Mouse (Mus musculus) urinary bladder, postnatal 25 days (tissue): ENCODE measurements around the gene Tbc1d24.

Experiments
- DNase-seq: peaks from one replicate; pipeline ENCODE4 v3.0.0; 2022; ENCODE audit warnings: low spot score

Gene Tbc1d24

GRCm38 (mm10) chr17:24209916-24210240 lies 4.5 kb upstream of the Tbc1d24 start:
- DNase-seq, result no peak

GRCm38 (mm10) chr17:24209043-24209915 lies 3.9 kb upstream of the Tbc1d24 start, which contains the start of gene Ntn3:
Ntn3 (minus strand) TSS chr17:24209531.
- DNase-seq, result peak; percentile 37

GRCm38 (mm10) chr17:24208641-24209042 lies 3.3 kb upstream of the Tbc1d24 start:
- DNase-seq, result no peak

GRCm38 (mm10) chr17:24207768-24208640 lies 2.6 kb upstream of the Tbc1d24 start:
- DNase-seq, result no peak

GRCm38 (mm10) chr17:24206451-24207351 lies 1.3 kb upstream of the Tbc1d24 start:
- DNase-seq, result no peak

- DNase-seq, result no peak
Measured at GRCm38 (mm10) chr17:24205908-24206361, 573 bp upstream of the Tbc1d24 start.

- no peak for DNase-seq
Measured at GRCm38 (mm10) chr17:24204846-24205245, 516 bp downstream of the Tbc1d24 start.

- DNase-seq, result no peak
Measured at GRCm38 (mm10) chr17:24203611-24204534, 1.5 kb downstream of the Tbc1d24 start.

- no peak for DNase-seq
Measured at GRCm38 (mm10) chr17:24203068-24203467, 2.3 kb downstream of the Tbc1d24 start.

- no peak for DNase-seq
Measured at GRCm38 (mm10) chr17:24201092-24201491, 4.3 kb downstream of the Tbc1d24 start.

- DNase-seq, result no peak
Measured at GRCm38 (mm10) chr17:24199741-24200140, 5.6 kb downstream of the Tbc1d24 start.

- no peak for DNase-seq
Measured at GRCm38 (mm10) chr17:24199252-24199651, 6.1 kb downstream of the Tbc1d24 start.

- no peak for DNase-seq
Measured at GRCm38 (mm10) chr17:24197032-24197824, 8.1 kb downstream of the Tbc1d24 start.

GRCm38 (mm10) chr17:24195349-24195748 lies 10.0 kb downstream of the Tbc1d24 start:
- DNase-seq, result no peak

GRCm38 (mm10) chr17:24193769-24194168 lies 11.6 kb downstream of the Tbc1d24 start:
- DNase-seq, result no peak

- DNase-seq, result no peak
Measured at GRCm38 (mm10) chr17:24193268-24193667, 12.1 kb downstream of the Tbc1d24 start.

- DNase-seq, result no peak
Measured at GRCm38 (mm10) chr17:24192848-24193247, 12.5 kb downstream of the Tbc1d24 start.

- no peak for DNase-seq
Measured at GRCm38 (mm10) chr17:24191481-24191880, 13.9 kb downstream of the Tbc1d24 start.

- DNase-seq, result no peak
Measured at GRCm38 (mm10) chr17:24190934-24191333, 14.4 kb downstream of the Tbc1d24 start.

GRCm38 (mm10) chr17:24174259-24174658 lies 31.1 kb downstream of the Tbc1d24 start:
- DNase-seq, result no peak
